Mouse (Mus musculus) hindbrain, embryonic 15.5 days (tissue): ENCODE data around the gene A26c2. TPM values are rescaled to one million over a fixed set of nuclear protein-coding genes. Genes with fewer than 3 reads are reported as not detected.

Source experiments
- ATAC-seq: fragments of 200-750 bp; cut with Nextera tagmentation; 2 replicates; pipeline ENCODE4 v1.8.0; 2017; ENCODE audit warnings: low read depth, moderate number of reproducible peaks, moderate TSS enrichment; ENCODE audit not compliant: low FRiP score
- H3K27ac ChIP-seq: fragments of 300-500 bp; sonication (generic); replicated peaks from 2 replicates; pipeline ENCODE4 v1.5.1; 2015; ENCODE audit warnings: mild to moderate bottlenecking, inconsistent platforms
- H3K27me3 ChIP-seq: fragments of 300-500 bp; sonication (generic); 2 replicates; pipeline ENCODE4 v1.6.1; 2015; ENCODE audit warnings: control low read depth, inconsistent platforms
- H3K36me3 ChIP-seq: fragments of 300-500 bp; sonication (generic); 2 replicates; pipeline ENCODE4 v1.6.1; 2015; ENCODE audit warnings: control low read depth, inconsistent platforms
- H3K4me1 ChIP-seq: fragments of 300-500 bp; sonication (generic); replicated peaks from 2 replicates; pipeline ENCODE4 v1.6.1; 2015; ENCODE audit warnings: control low read depth, inconsistent platforms
- H3K4me2 ChIP-seq: fragments of 300-500 bp; sonication (generic); 2 replicates; pipeline ENCODE4 v1.6.1; 2015; ENCODE audit warnings: moderate library complexity, mild to moderate bottlenecking, inconsistent platforms
- H3K4me3 ChIP-seq: fragments of 300-500 bp; sonication (generic); 2 replicates; pipeline ENCODE4 v1.5.1; 2015; ENCODE audit warnings: mild to moderate bottlenecking, inconsistent platforms
- H3K9ac ChIP-seq: fragments of 300-500 bp; sonication (generic); 2 replicates; pipeline ENCODE4 v1.6.1; 2015; ENCODE audit warnings: inconsistent platforms
- H3K9me3 ChIP-seq: fragments of 300-500 bp; sonication (generic); 2 replicates; pipeline ENCODE4 v1.6.1; 2016; ENCODE audit warnings: control low read depth, inconsistent platforms
- WGBS: fragments of 180-500 bp; shearing (Covaris S2); methylation state at CpG from one replicate; pipeline ENCODE4 v1.1.7; 2015; 5-methylcytosine and 5-hydroxymethylcytosine counted together
- polyA plus RNA-seq: library from polyadenylated mRNA; unstranded; fragments of >200 nt; fragmentation: Nextera tagmentation; extraction: Ambion mirVana; gene quantifications from 2 replicates; pipeline ENCODE4 v1.2.1, GENCODE M21; 2015

A26c2 gene
- polyA plus RNA-seq, result not detected in 2 replicates

DNA sequence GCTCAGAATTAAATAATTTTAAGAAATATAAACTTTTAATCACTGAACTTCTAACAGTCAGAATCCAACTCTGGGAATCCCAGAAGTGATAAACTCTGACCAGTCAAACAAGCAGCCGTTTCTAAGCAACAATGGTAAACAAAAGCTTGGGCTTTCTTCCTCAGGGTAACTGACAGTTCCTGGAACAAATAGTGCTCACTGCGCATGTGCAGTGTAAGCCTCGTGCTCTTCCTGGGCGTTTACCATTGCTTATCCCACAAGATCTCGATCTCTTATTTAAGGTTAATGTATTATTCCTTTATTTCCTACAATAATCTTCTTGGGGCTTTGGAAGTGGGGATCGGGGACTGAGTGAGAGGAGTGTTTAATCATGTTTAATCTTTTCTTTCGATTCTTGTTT is at the start of gene A26c2:
Gene A26c2, minus strand, starts transcription at position 101 of the 400 bp plus-strand sequence.
- Histone ChIP-seq H3K9me3 (0 out of 2 replicates have a peak, but pooled peaks cover 4% of the 10 kb centered on the region), H3K4me3 (no peak within 1 kb of the TSS), H3K4me1 (no peaks in the 10 kb centered on the region), H3K4me2 (no peak within 1 kb of the TSS), H3K9ac (no peak within 1 kb of the TSS), H3K27me3 (no peaks in the 10 kb centered on the region), H3K36me3 (no peaks in the 10 kb centered on the region), H3K27ac (no peak within 1 kb of the TSS)
- ATAC-seq, result no peak
- 84% methylated on average over 7 of the region's 7 CpGs for WGBS

GRCm38 (mm10) chr7:62851471-62851870 is 28.0 kb upstream of the A26c2 start:
- H3K27ac ChIP-seq, result no peak overlapping the region
- H3K27me3 ChIP-seq, result no peaks in the 10 kb centered on the region
- 0 out of 2 replicates have a peak, but pooled peaks cover 3% of the 10 kb centered on the region for H3K9me3 ChIP-seq
- ATAC-seq, result no peak
- no peak overlapping the region for H3K4me3 ChIP-seq
- H3K4me2 ChIP-seq, result no peak overlapping the region
- no peaks in the 10 kb centered on the region for H3K4me1 ChIP-seq
- H3K36me3 ChIP-seq, result no peaks in the 10 kb centered on the region
- no peak overlapping the region for H3K9ac ChIP-seq
